Mouse (Mus musculus): ENCODE data around the gene Olfr1364. TPM values are rescaled to one million over a fixed set of nuclear protein-coding genes. Genes with fewer than 3 reads are reported as not detected.

Olfr1364 gene
- not detected in 2 replicates for polyA plus RNA-seq (2015; fragmentation: Nextera tagmentation; extraction: Ambion mirVana)

DNA sequence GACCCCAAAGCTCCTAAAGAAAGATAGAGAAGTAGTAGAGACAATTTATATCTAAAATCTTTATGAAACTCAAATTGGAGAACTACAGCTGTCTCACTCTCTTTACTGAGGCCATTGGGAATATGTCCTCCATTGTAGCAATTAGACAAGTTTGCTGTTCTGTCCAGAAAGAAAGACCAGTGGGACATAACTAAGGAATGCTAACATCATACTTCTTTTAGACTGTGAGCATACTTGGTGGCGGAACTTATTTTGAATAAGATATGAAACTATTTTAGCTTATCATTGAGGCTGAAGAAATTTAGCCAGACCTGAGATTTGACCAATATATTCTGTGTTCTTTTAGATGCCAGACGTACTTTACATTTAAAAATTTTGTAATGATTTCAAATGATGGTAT, at the start of gene Olfr1364:
Olfr1364 (minus strand) TSS at position 101 of the 400 bp plus-strand sequence.
- H3K9me3 ChIP-seq (replicated peaks; ENCODE audit: control insufficient read depth, low read length) = no peaks in the 10 kb centered on the region
- WGBS = 86% methylated on average over 2 of the region's 2 CpGs
- H3K4me3 ChIP-seq (replicated peaks; ENCODE audit: low read length) = no peak within 1 kb of the TSS
- H3K9ac ChIP-seq (ENCODE audit: low read length) = no peak within 1 kb of the TSS
- no peaks in the 10 kb centered on the region for H3K4me1 ChIP-seq (ENCODE audit: control insufficient read depth, insufficient read depth, low read length)
- no peaks in the 10 kb centered on the region for H3K36me3 ChIP-seq (ENCODE audit: control insufficient read depth, insufficient read depth, low read length)
- no peak for ATAC-seq (ENCODE audit: insufficient read depth, low FRiP score)
- H3K27me3 ChIP-seq (ENCODE audit: control insufficient read depth, insufficient read depth, low read length) = no peaks in the 10 kb centered on the region
- H3K4me2 ChIP-seq (ENCODE audit: low read depth, low read length) = no peak within 1 kb of the TSS
- H3K27ac ChIP-seq (ENCODE audit: low read length) = no peak within 1 kb of the TSS

DNA sequence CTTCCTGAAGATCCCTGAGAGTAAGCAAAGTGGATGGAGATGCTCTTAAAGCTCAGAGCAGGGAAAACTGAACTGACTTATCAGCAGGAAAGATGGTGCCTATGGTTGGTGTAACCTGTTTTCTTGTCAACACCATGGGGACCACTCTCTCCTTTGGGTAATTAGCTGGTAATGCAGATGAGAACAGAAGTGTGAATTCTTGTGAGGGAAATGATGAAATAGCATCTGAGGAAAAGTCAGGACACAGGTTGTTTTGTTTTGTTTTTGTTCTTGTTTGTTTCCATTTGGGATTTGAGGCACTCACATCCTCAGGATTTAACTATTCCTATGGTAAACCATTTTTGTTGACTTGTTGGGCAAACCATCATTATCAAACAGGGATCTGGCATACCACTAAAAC, 32.4 kb upstream of the Olfr1364 start, which contains the start of gene Olfr1362:
Olfr1362 (minus strand) TSS at position 101 of the 400 bp plus-strand sequence.
- Histone ChIP-seq H3K27me3 (ENCODE audit: control insufficient read depth, insufficient read depth, low read length) (no peaks in the 10 kb centered on the region), H3K4me2 (ENCODE audit: low read depth, low read length) (no peak within 1 kb of the TSS), H3K9ac (ENCODE audit: low read length) (no peak within 1 kb of the TSS), H3K4me3 (replicated peaks; ENCODE audit: low read length) (no peak within 1 kb of the TSS), H3K9me3 (replicated peaks; ENCODE audit: control insufficient read depth, low read length) (no peaks in the 10 kb centered on the region), H3K4me1 (ENCODE audit: control insufficient read depth, insufficient read depth, low read length) (no peaks in the 10 kb centered on the region), H3K27ac (ENCODE audit: low read length) (no peak within 1 kb of the TSS), H3K36me3 (ENCODE audit: control insufficient read depth, insufficient read depth, low read length) (no peaks in the 10 kb centered on the region)
- no peak for ATAC-seq (ENCODE audit: insufficient read depth, low FRiP score)

DNA sequence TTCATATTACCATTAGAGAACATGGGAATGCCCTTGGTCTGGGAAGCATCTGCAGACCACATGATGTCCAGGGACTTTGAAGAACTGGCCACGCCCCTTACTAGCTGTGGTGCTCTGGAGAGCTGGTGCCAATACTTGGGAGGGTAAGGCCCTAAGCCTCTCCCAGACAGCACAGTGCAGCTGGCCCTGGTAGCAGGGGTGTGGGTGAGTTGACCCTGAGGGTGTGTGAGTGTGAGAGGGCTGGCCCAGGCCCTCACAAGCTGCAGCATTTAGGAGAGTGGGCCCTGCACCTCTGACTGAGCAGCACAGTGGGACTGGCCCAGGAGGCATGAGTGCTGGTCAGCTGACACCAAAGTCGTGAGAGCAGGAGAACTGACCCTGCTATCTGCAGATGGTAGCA, 10.1 kb upstream of the Olfr1364 start:
- 46% methylated on average over 2 of the region's 2 CpGs for WGBS
- Histone ChIP-seq H3K36me3 (ENCODE audit: control insufficient read depth, insufficient read depth, low read length) (no peaks in the 10 kb centered on the region), H3K27me3 (ENCODE audit: control insufficient read depth, insufficient read depth, low read length) (no peaks in the 10 kb centered on the region), H3K27ac (ENCODE audit: low read length) (no peak overlapping the region), H3K4me1 (ENCODE audit: control insufficient read depth, insufficient read depth, low read length) (no peaks in the 10 kb centered on the region), H3K4me2 (ENCODE audit: low read depth, low read length) (no peak overlapping the region), H3K9ac (ENCODE audit: low read length) (no peak overlapping the region), H3K4me3 (replicated peaks; ENCODE audit: low read length) (no peak overlapping the region), H3K9me3 (replicated peaks; ENCODE audit: control insufficient read depth, low read length) (0 out of 2 replicates have a peak, but pooled peaks cover 3% of the 10 kb centered on the region)
- ATAC-seq (ENCODE audit: insufficient read depth, low FRiP score) = no peak; the same call in 1 of the 2 replicates

DNA sequence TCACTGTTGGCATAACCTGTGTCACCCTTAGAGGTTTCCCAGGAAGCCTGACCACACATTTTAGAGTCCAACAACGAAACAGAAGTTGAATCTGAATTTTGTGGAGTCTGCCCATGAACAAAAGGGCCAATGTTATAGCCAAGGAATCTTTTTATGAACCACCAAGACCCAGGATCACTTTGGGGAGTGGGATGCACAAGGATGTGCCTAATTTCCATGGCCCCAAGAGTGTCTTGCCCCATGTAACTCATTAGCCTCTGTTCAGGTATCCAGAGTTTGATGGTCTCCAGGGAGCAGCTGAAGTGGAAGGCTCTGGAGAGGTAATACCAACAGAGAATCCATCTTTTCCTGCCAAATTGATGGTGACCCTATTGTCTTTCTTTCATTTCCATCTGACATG, 21.8 kb downstream of the Olfr1364 start, which contains the start of gene Olfr1535:
Olfr1535 (minus strand) TSS at position 101 of the 400 bp plus-strand sequence.
- WGBS = 51% methylated on average over 1 of the region's 1 CpGs
- no peak within 1 kb of the TSS for H3K27ac ChIP-seq (ENCODE audit: low read length)

GRCm38 (mm10) chr13:21550416-21551110, 31.0 kb downstream of the Olfr1364 start:
- ATAC-seq (ENCODE audit: insufficient read depth, low FRiP score) = no peak
- no peak overlapping the region for H3K9ac ChIP-seq (ENCODE audit: low read length)
- no peak overlapping the region for H3K4me3 ChIP-seq (replicated peaks; ENCODE audit: low read length)
- no peaks in the 10 kb centered on the region for H3K9me3 ChIP-seq (replicated peaks; ENCODE audit: control insufficient read depth, low read length)
- no peaks in the 10 kb centered on the region for H3K4me1 ChIP-seq (ENCODE audit: control insufficient read depth, insufficient read depth, low read length)
- no peaks in the 10 kb centered on the region for H3K36me3 ChIP-seq (ENCODE audit: control insufficient read depth, insufficient read depth, low read length)
- no peak overlapping the region for H3K4me2 ChIP-seq (ENCODE audit: low read depth, low read length)
- no peak overlapping the region for H3K27ac ChIP-seq (ENCODE audit: low read length)
- 36% methylated on average over 3 of the region's 3 CpGs for WGBS
- H3K27me3 ChIP-seq (ENCODE audit: control insufficient read depth, insufficient read depth, low read length) = no peaks in the 10 kb centered on the region

More for the DNA sequence above, 21.8 kb downstream of the Olfr1364 start, which contains the start of gene Olfr1535:
- H3K9me3 ChIP-seq (replicated peaks; ENCODE audit: control insufficient read depth, low read length) = no peaks in the 10 kb centered on the region
- H3K9ac ChIP-seq (ENCODE audit: low read length) = no peak within 1 kb of the TSS
- H3K4me3 ChIP-seq (replicated peaks; ENCODE audit: low read length) = no peak within 1 kb of the TSS
- no peak for ATAC-seq (ENCODE audit: insufficient read depth, low FRiP score)
- no peak within 1 kb of the TSS for H3K4me2 ChIP-seq (ENCODE audit: low read depth, low read length)
- H3K4me1 ChIP-seq (ENCODE audit: control insufficient read depth, insufficient read depth, low read length) = no peaks in the 10 kb centered on the region
- H3K27me3 ChIP-seq (ENCODE audit: control insufficient read depth, insufficient read depth, low read length) = no peaks in the 10 kb centered on the region
- H3K36me3 ChIP-seq (ENCODE audit: control insufficient read depth, insufficient read depth, low read length) = no peaks in the 10 kb centered on the region

DNA sequence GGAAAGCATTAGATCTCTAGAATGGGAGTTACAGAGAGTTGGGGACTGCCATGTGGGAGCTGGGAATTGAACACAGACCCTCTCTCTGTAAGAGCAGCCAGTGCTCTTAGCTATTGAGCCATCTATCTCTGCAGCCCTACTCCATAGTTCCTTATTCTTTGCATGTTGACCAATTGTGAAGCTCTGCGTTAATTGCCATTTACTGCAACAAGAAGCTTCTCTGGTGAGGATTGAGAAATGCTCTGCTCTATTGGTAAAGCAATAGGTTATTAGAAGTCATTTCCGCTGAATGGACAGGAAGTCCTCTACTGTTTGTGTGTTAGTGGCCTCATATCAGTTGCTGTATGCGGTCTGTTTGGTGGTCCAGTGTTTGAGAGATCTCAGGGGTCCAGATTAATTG, 32.1 kb downstream of the Olfr1364 start:
- H3K36me3 ChIP-seq (ENCODE audit: control insufficient read depth, insufficient read depth, low read length) = no peaks in the 10 kb centered on the region
- H3K4me3 ChIP-seq (replicated peaks; ENCODE audit: low read length) = no peak overlapping the region
- H3K4me2 ChIP-seq (ENCODE audit: low read depth, low read length) = no peak overlapping the region
- no peaks in the 10 kb centered on the region for H3K27me3 ChIP-seq (ENCODE audit: control insufficient read depth, insufficient read depth, low read length)
- no peak for ATAC-seq (ENCODE audit: insufficient read depth, low FRiP score)
- H3K27ac ChIP-seq (ENCODE audit: low read length) = no peak overlapping the region
- no peak overlapping the region for H3K9ac ChIP-seq (ENCODE audit: low read length)
- no peaks in the 10 kb centered on the region for H3K9me3 ChIP-seq (replicated peaks; ENCODE audit: control insufficient read depth, low read length)
- H3K4me1 ChIP-seq (ENCODE audit: control insufficient read depth, insufficient read depth, low read length) = no peaks in the 10 kb centered on the region
- 86% methylated on average over 3 of the region's 3 CpGs for WGBS

DNA sequence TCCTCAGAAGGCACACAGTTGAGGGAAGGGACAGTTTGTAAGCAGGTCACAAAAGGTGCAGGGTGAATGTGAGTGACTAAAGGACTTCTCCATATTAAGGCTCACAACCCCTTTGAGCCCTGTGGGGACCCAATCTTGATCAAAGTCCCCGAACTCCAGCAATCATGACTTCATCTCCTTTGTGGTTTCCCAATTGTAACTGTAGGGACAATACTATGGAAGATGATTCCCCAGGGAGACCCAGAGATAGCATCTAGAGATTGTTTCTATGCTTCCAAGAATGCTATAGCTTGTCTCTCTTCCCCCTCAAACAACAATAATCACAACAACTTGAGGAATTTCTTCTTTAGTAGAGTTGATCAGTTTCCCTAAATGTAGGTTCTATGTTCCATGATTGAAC, 38.9 kb downstream of the Olfr1364 start, which contains the start of gene Olfr1366:
Olfr1366 (minus strand) TSS at position 101 of the 400 bp plus-strand sequence.
- no peak for ATAC-seq (ENCODE audit: insufficient read depth, low FRiP score)
- Histone ChIP-seq H3K4me2 (ENCODE audit: low read depth, low read length) (no peak within 1 kb of the TSS), H3K27ac (ENCODE audit: low read length) (no peak within 1 kb of the TSS), H3K9ac (ENCODE audit: low read length) (no peak within 1 kb of the TSS), H3K4me3 (replicated peaks; ENCODE audit: low read length) (no peak within 1 kb of the TSS), H3K9me3 (replicated peaks; ENCODE audit: control insufficient read depth, low read length) (no peaks in the 10 kb centered on the region), H3K36me3 (ENCODE audit: control insufficient read depth, insufficient read depth, low read length) (no peaks in the 10 kb centered on the region), H3K4me1 (ENCODE audit: control insufficient read depth, insufficient read depth, low read length) (no peaks in the 10 kb centered on the region), H3K27me3 (ENCODE audit: control insufficient read depth, insufficient read depth, low read length) (no peaks in the 10 kb centered on the region)
- WGBS = 77% methylated on average over 1 of the region's 1 CpGs

- H3K4me3 ChIP-seq (replicated peaks; ENCODE audit: low read length) = peak within 1 kb of the TSS; percentile 93
- H3K27ac ChIP-seq (ENCODE audit: low read length) = peak within 1 kb of the TSS; percentile 95
- under 1% methylated on average over 39 of the region's 39 CpGs for WGBS
- H3K36me3 ChIP-seq (ENCODE audit: control insufficient read depth, insufficient read depth, low read length) = peaks cover 4% of the 10 kb centered on the region; the same call in 1 of the 2 replicates
- peak; percentile 99 for ATAC-seq (ENCODE audit: insufficient read depth, low FRiP score)
- H3K4me1 ChIP-seq (ENCODE audit: control insufficient read depth, insufficient read depth, low read length) = peaks cover 4% of the 10 kb centered on the region; the same call in 1 of the 2 replicates
- H3K9ac ChIP-seq (ENCODE audit: low read length) = peak within 1 kb of the TSS; percentile 100
- H3K4me2 ChIP-seq (ENCODE audit: low read depth, low read length) = peak within 1 kb of the TSS; percentile 73
- no peaks in the 10 kb centered on the region for H3K9me3 ChIP-seq (replicated peaks; ENCODE audit: control insufficient read depth, low read length)
- no peaks in the 10 kb centered on the region for H3K27me3 ChIP-seq (ENCODE audit: control insufficient read depth, insufficient read depth, low read length)
These were observed 50.8 kb downstream of the Olfr1364 start, which contains the start of gene Zkscan8 for GRCm38 (mm10) chr13:21530781-21531201. Zkscan8 (minus strand) TSS chr13:21531120.

GRCm38 (mm10) chr13:21530136-21530535, 51.4 kb downstream of the Olfr1364 start:
- H3K4me2 ChIP-seq (ENCODE audit: low read depth, low read length) = peak overlapping the region; percentile 73
- H3K9ac ChIP-seq (ENCODE audit: low read length) = peak overlapping the region; percentile 46
- no peak for ATAC-seq (ENCODE audit: insufficient read depth, low FRiP score)
- H3K27ac ChIP-seq (ENCODE audit: low read length) = no peak overlapping the region
- H3K36me3 ChIP-seq (ENCODE audit: control insufficient read depth, insufficient read depth, low read length) = peaks cover 4% of the 10 kb centered on the region; the same call in 1 of the 2 replicates
- H3K4me1 ChIP-seq (ENCODE audit: control insufficient read depth, insufficient read depth, low read length) = peaks cover 4% of the 10 kb centered on the region; the same call in 1 of the 2 replicates
- H3K4me3 ChIP-seq (replicated peaks; ENCODE audit: low read length) = peak overlapping the region; percentile 93
- WGBS = 40% methylated on average over 7 of the region's 7 CpGs
- H3K27me3 ChIP-seq (ENCODE audit: control insufficient read depth, insufficient read depth, low read length) = no peaks in the 10 kb centered on the region
- no peaks in the 10 kb centered on the region for H3K9me3 ChIP-seq (replicated peaks; ENCODE audit: control insufficient read depth, low read length)

Measured in stomach, embryonic 16.5 days (tissue).